Mouse (Mus musculus): ENCODE results near the gene Elovl5. TPM values are rescaled to one million over a fixed set of nuclear protein-coding genes. Genes with fewer than 3 reads are reported as not detected.
A peak's percentile ranks its signal among the peaks of the same experiment; 100 is the strongest.

The Elovl5 gene
- polyA plus RNA-seq, 1 experiment from 2014 or later = 90.1 TPM

DNA sequence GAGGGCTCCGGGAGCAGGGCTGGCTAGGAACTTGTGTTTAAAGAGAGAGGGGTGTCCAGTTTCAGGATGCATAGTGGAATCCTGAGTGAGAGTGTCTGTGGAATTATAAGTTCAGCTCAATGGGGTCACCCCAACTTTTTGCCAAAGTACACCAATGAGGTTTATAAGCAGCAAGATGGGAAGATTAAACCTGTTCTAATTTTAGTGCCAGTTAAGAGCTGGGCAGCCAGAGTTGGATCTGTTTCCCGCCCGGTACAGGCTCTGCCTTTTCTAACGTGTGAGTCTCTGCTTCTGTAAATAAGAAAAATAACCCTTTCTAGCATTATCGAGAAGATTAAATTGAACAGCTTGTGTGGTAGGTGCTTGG, 22.4 kb downstream of the Elovl5 start:
- Histone ChIP-seq H3K4me2 (replicated peaks; ENCODE audit: low read depth, low read length) (no peak overlapping the region), H3K27ac (ENCODE audit: low read length) (peak overlapping the region; percentile 21; the same call in 1 of the 2 replicates), H3K4me1 (ENCODE audit: insufficient read depth, low read length) (peaks cover 26% of the 10 kb centered on the region), H3K4me3 (ENCODE audit: low read length) (no peak overlapping the region), H3K9me3 (ENCODE audit: low read length) (no peaks in the 10 kb centered on the region), H3K36me3 (ENCODE audit: insufficient read depth, low read length) (no peaks in the 10 kb centered on the region), H3K9ac (replicated peaks; ENCODE audit: low read length) (peak overlapping the region; percentile 10; the same call in 1 of the 2 replicates), H3K27me3 (ENCODE audit: insufficient read depth, low read length) (no peaks in the 10 kb centered on the region)
- 56% methylated on average over 5 of the region's 5 CpGs for WGBS
- no peak for ATAC-seq (ENCODE audit: low FRiP score, low TSS enrichment)

DNA sequence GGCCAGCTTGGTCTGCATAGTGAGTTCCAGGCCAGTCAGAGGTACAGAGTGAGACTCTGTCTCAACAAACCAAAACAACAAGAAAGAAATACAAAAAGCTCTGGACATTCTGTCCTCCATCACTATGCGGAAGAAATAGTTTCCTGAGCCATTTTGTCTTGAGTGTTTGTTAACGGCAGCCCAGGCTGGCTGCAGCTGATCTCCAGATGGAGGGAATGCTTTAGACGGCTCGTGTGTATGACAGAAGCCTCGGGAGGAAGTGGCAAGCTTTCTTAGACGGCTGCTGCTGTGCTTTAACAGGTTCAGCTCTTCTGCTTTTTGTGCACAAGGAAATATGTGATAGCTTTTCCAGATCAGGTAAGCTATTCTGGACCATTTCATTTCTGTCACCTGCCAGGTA, 23.9 kb downstream of the Elovl5 start:
- Histone ChIP-seq H3K4me2 (replicated peaks; ENCODE audit: low read depth, low read length) (no peak overlapping the region), H3K4me1 (ENCODE audit: insufficient read depth, low read length) (peaks cover 26% of the 10 kb centered on the region), H3K27ac (ENCODE audit: low read length) (no peak overlapping the region), H3K36me3 (ENCODE audit: insufficient read depth, low read length) (no peaks in the 10 kb centered on the region), H3K27me3 (ENCODE audit: insufficient read depth, low read length) (no peaks in the 10 kb centered on the region), H3K4me3 (ENCODE audit: low read length) (no peak overlapping the region), H3K9ac (replicated peaks; ENCODE audit: low read length) (no peak overlapping the region), H3K9me3 (ENCODE audit: low read length) (no peaks in the 10 kb centered on the region)
- 51% methylated on average over 6 of the region's 6 CpGs for WGBS
- ATAC-seq (ENCODE audit: low FRiP score, low TSS enrichment) = no peak

DNA sequence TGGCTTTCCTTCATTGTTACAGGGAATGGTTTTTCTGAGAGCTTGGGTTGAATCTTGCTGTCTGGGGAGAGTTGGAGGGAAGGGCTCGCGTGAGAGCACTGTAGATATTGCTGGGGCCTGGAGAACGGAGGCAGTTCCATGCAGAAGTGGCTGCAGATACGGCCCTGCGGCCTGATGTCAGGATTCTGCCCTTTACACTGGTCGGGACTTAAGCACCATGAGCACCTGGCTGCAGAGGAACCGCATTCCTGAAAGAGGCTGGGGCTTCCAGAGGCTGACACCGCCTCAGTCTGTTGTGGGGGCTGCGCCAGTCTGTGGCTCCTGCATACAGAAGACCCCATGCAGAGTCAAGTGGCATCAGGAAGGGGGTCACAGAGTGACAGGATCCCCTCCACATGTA, 24.7 kb downstream of the Elovl5 start:
- H3K27ac ChIP-seq (ENCODE audit: low read length) = no peak overlapping the region
- H3K36me3 ChIP-seq (ENCODE audit: insufficient read depth, low read length) = no peaks in the 10 kb centered on the region
- ATAC-seq (ENCODE audit: low FRiP score, low TSS enrichment) = no peak
- H3K4me2 ChIP-seq (replicated peaks; ENCODE audit: low read depth, low read length) = no peak overlapping the region
- no peak overlapping the region for H3K9ac ChIP-seq (replicated peaks; ENCODE audit: low read length)
- H3K4me1 ChIP-seq (ENCODE audit: insufficient read depth, low read length) = peaks cover 26% of the 10 kb centered on the region
- WGBS = 61% methylated on average over 9 of the region's 9 CpGs
- no peak overlapping the region for H3K4me3 ChIP-seq (ENCODE audit: low read length)
- no peaks in the 10 kb centered on the region for H3K9me3 ChIP-seq (ENCODE audit: low read length)
- H3K27me3 ChIP-seq (ENCODE audit: insufficient read depth, low read length) = no peaks in the 10 kb centered on the region

DNA sequence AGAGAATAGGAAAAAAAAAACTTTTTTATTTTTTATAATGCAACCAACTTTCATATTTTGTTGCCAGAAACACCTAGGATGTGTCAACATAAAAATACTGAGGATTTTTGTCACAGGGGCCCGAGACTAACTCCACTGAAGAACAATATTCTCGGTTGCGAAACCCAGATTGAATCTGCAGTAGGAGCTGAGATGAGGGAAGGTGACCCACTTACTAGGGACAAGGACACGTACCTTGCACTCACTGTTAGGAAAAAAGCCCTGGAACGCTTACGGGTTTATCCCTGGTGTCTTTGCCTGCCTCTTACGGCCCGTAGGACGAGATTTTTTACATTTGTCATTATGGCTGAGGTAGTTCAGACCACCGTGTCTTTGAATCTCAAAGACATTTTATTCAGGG, 25.2 kb downstream of the Elovl5 start:
- no peak for ATAC-seq (ENCODE audit: low FRiP score, low TSS enrichment)
- no peaks in the 10 kb centered on the region for H3K27me3 ChIP-seq (ENCODE audit: insufficient read depth, low read length)
- H3K4me3 ChIP-seq (ENCODE audit: low read length) = no peak overlapping the region
- H3K4me1 ChIP-seq (ENCODE audit: insufficient read depth, low read length) = peaks cover 25% of the 10 kb centered on the region
- WGBS = 88% methylated on average over 10 of the region's 10 CpGs
- H3K9me3 ChIP-seq (ENCODE audit: low read length) = no peaks in the 10 kb centered on the region
- H3K36me3 ChIP-seq (ENCODE audit: insufficient read depth, low read length) = no peaks in the 10 kb centered on the region
- H3K9ac ChIP-seq (replicated peaks; ENCODE audit: low read length) = no peak overlapping the region
- no peak overlapping the region for H3K27ac ChIP-seq (ENCODE audit: low read length)
- no peak overlapping the region for H3K4me2 ChIP-seq (replicated peaks; ENCODE audit: low read depth, low read length)

DNA sequence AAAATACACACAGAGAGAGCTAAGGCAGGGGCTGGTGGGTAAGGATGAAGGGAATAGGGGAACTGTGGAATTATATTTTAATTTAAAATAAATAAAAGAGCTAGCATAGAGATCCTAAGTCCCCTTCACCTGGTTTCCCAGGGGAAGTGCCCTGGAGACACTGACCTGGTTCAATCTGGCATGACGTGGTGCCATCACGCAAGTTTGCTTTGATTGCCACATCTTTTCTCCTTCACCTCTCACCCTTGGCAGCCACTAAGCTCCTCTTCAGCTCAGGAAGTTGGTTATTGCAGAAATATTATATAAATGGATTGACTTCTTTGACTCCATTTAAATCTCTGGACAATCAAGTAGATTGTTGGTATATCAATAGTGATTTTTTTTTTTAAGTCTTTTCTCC, 26.2 kb downstream of the Elovl5 start:
- Histone ChIP-seq H3K9me3 (ENCODE audit: low read length) (no peaks in the 10 kb centered on the region), H3K4me2 (replicated peaks; ENCODE audit: low read depth, low read length) (no peak overlapping the region), H3K4me3 (ENCODE audit: low read length) (no peak overlapping the region), H3K27ac (ENCODE audit: low read length) (no peak overlapping the region), H3K4me1 (ENCODE audit: insufficient read depth, low read length) (peaks cover 18% of the 10 kb centered on the region), H3K9ac (replicated peaks; ENCODE audit: low read length) (no peak overlapping the region), H3K27me3 (ENCODE audit: insufficient read depth, low read length) (no peaks in the 10 kb centered on the region), H3K36me3 (ENCODE audit: insufficient read depth, low read length) (no peaks in the 10 kb centered on the region)
- ATAC-seq (ENCODE audit: low FRiP score, low TSS enrichment) = no peak
- WGBS = 80% methylated on average over 2 of the region's 2 CpGs

DNA sequence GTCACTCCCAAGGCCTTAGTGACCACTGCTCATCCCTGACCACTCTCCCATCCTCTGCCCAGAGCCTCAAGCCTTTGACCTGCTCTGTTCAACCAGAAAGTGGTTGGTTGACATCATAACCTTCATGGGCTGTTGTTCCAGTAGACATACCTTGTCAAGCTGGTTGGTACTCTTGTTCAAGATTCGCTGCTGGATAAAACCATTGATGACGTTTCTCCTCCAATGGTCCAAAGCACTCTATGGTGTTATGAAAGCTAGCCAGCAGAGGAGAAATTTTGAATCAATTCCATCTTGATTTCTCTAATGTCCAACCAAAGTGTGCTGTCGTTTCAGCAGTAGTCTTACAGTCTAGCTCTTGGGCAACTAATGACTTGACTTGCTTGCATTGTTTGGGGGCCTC, 27.0 kb downstream of the Elovl5 start:
- WGBS = 85% methylated on average over 3 of the region's 3 CpGs

DNA sequence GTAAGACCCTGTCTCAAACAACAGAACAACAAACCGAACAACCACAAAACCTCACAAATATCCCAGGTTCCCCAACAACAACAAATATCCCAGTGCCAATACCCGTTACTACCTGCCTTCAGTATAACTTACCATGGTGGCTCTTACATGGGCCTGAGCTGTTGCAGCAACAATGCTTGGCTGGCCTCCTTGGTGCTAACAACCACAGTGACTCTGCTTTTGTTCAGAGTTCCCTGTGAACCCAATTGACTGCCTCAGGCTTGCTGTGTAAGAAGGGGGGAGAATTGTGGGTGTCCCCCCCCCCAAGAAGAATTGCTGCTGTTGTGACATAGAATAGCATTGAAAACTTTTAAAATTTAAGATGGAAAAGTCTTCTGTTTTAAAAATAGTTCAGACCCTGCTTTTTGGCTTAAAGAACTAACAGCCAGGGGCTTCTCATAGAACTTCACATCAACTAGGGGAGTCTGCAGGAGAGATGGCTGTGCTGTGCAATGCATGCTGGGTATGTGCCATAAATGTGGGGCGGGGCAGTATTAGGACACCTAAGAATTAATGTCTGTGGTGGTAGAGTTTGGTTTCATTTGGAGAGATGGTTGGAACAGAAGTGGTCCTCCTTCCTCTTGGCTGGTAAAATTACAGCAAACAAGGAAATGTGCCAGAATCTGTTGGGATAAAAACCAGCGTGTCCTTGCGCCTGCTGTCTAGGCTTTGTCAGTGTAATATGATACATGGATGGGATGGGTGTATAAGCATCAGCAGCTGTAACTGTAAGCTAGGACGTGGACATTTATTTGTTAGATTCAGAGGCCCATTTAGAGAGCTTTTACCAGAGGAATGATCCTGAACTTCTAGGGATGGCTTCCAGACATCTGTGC, 28.9 kb downstream of the Elovl5 start:
- no peak overlapping the region for H3K4me3 ChIP-seq (ENCODE audit: low read length)
- no peaks in the 10 kb centered on the region for H3K9me3 ChIP-seq (ENCODE audit: low read length)
- H3K27me3 ChIP-seq (ENCODE audit: insufficient read depth, low read length) = no peaks in the 10 kb centered on the region
- no peaks in the 10 kb centered on the region for H3K36me3 ChIP-seq (ENCODE audit: insufficient read depth, low read length)
- peaks cover 22% of the 10 kb centered on the region for H3K4me1 ChIP-seq (ENCODE audit: insufficient read depth, low read length)
- WGBS = 65% methylated on average over 6 of the region's 6 CpGs
- no peak overlapping the region for H3K4me2 ChIP-seq (replicated peaks; ENCODE audit: low read depth, low read length)
- no peak overlapping the region for H3K27ac ChIP-seq (ENCODE audit: low read length)
- H3K9ac ChIP-seq (replicated peaks; ENCODE audit: low read length) = no peak overlapping the region
- ATAC-seq (ENCODE audit: low FRiP score, low TSS enrichment) = no peak

More for the DNA sequence above, 27.0 kb downstream of the Elovl5 start:
- Histone ChIP-seq H3K4me2 (replicated peaks; ENCODE audit: low read depth, low read length) (no peak overlapping the region), H3K9me3 (ENCODE audit: low read length) (no peaks in the 10 kb centered on the region), H3K9ac (replicated peaks; ENCODE audit: low read length) (no peak overlapping the region), H3K4me1 (ENCODE audit: insufficient read depth, low read length) (peaks cover 14% of the 10 kb centered on the region), H3K4me3 (ENCODE audit: low read length) (no peak overlapping the region), H3K36me3 (ENCODE audit: insufficient read depth, low read length) (no peaks in the 10 kb centered on the region), H3K27ac (ENCODE audit: low read length) (no peak overlapping the region), H3K27me3 (ENCODE audit: insufficient read depth, low read length) (no peaks in the 10 kb centered on the region)
- no peak for ATAC-seq (ENCODE audit: low FRiP score, low TSS enrichment)

DNA sequence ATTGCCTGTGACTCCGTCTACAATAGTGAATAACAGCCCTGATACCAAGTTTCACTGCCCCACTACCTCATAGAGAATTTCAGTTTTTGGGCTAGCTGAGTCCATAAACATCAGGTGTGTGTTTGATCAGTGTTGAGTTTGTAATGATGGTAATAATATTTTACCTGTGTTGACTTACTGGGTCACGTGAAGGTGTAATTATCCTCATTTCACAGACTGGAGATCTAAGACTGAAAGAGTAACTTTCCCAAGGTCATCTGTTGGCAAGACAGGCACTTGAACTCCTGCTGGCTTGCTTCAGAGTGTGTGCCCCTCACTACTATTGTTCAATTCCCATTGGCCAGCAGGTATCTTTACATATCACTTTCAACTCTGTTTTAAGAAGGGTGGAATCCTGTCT, 31.1 kb downstream of the Elovl5 start:
- H3K27me3 ChIP-seq (ENCODE audit: insufficient read depth, low read length) = no peaks in the 10 kb centered on the region
- WGBS = 84% methylated on average over 2 of the region's 2 CpGs
- H3K4me3 ChIP-seq (ENCODE audit: low read length) = no peak overlapping the region
- H3K4me2 ChIP-seq (replicated peaks; ENCODE audit: low read depth, low read length) = no peak overlapping the region
- ATAC-seq (ENCODE audit: low FRiP score, low TSS enrichment) = no peak
- H3K9ac ChIP-seq (replicated peaks; ENCODE audit: low read length) = no peak overlapping the region
- H3K36me3 ChIP-seq (ENCODE audit: insufficient read depth, low read length) = no peaks in the 10 kb centered on the region
- peaks cover 40% of the 10 kb centered on the region for H3K4me1 ChIP-seq (ENCODE audit: insufficient read depth, low read length)
- no peaks in the 10 kb centered on the region for H3K9me3 ChIP-seq (ENCODE audit: low read length)
- no peak overlapping the region for H3K27ac ChIP-seq (ENCODE audit: low read length)

DNA sequence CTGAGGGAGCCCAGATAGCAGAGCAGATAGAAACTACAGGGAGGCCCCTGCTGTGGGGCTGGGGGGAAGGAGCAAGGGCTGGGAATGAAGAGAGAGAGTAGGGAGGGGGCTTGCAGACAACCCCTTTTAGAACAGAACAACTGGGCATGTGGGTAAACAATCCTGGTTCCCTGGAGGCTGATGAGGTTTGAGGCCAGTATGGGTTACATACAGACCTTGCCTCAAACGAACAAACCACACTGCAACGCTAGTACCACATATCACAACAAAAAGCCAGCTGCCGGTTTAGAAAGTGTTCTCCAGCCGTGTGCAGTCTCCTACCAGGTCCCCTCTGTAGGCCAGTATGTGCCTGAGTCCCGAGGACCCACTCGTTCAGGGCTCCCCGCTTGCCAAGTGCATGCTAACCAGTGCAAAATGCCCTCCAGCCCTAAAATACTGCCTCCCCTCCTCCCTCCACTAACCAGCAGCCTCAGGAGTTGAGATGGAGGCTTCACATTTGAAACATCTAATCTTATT, 32.6 kb downstream of the Elovl5 start:
- peak overlapping the region; percentile 78 for H3K27ac ChIP-seq (ENCODE audit: low read length)
- no peak overlapping the region for H3K4me3 ChIP-seq (ENCODE audit: low read length)
- H3K36me3 ChIP-seq (ENCODE audit: insufficient read depth, low read length) = no peaks in the 10 kb centered on the region
- peak; percentile 14; the same call in 1 of the 2 replicates for ATAC-seq (ENCODE audit: low FRiP score, low TSS enrichment)
- no peak overlapping the region for H3K4me2 ChIP-seq (replicated peaks; ENCODE audit: low read depth, low read length)
- peaks cover 52% of the 10 kb centered on the region for H3K4me1 ChIP-seq (ENCODE audit: insufficient read depth, low read length)
- H3K27me3 ChIP-seq (ENCODE audit: insufficient read depth, low read length) = no peaks in the 10 kb centered on the region
- H3K9me3 ChIP-seq (ENCODE audit: low read length) = no peaks in the 10 kb centered on the region
- WGBS = 32% methylated on average over 7 of the region's 7 CpGs
- H3K9ac ChIP-seq (replicated peaks; ENCODE audit: low read length) = peak overlapping the region; percentile 20

DNA sequence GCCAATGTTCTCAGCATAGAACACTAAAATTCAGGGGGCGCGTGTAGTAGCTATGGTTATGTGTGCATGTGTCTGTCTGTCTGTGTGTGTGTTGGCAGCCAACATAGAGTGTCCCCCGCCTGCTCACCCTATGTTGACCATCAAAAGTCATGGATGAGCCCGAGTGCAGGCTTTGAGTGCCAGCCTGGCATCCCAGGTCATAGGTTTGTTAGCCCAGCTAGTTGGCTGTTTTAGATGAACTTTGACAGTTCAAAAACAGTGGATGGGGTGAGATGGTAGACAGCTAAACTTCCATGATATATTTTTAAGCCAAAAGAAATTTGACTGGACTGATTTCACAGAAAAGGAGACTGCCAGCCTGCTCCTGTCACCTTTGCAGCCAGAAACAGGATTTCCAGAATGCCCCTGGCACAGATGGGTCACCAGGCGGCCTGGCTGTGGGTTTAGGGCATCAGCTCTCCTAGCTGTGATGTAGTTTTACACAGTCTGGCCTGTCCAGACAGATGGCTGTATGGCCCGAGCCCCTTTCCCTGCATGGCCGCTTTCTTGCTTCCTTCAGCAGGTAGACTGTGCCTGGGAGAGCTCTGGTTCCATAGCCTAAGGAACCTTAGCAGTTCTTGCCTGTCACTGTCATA, 33.8 kb downstream of the Elovl5 start:
- WGBS = 74% methylated on average over 7 of the region's 7 CpGs
- no peaks in the 10 kb centered on the region for H3K9me3 ChIP-seq (ENCODE audit: low read length)
- no peak overlapping the region for H3K4me2 ChIP-seq (replicated peaks; ENCODE audit: low read depth, low read length)
- H3K36me3 ChIP-seq (ENCODE audit: insufficient read depth, low read length) = no peaks in the 10 kb centered on the region
- peaks cover 59% of the 10 kb centered on the region for H3K4me1 ChIP-seq (ENCODE audit: insufficient read depth, low read length)
- no peak overlapping the region for H3K9ac ChIP-seq (replicated peaks; ENCODE audit: low read length)
- H3K4me3 ChIP-seq (ENCODE audit: low read length) = no peak overlapping the region
- no peaks in the 10 kb centered on the region for H3K27me3 ChIP-seq (ENCODE audit: insufficient read depth, low read length)
- no peak overlapping the region for H3K27ac ChIP-seq (ENCODE audit: low read length)
- no peak for ATAC-seq (ENCODE audit: low FRiP score, low TSS enrichment)
